Mouse (Mus musculus) forebrain, postnatal 0 days (tissue): ENCODE results near the gene Wdr27. TPM values are rescaled to one million over a fixed set of nuclear protein-coding genes. Genes with fewer than 3 reads are reported as not detected.
"Not testable (repeated sequence)": the region's sequence is repeated elsewhere in the genome, so short reads cannot be mapped to it uniquely, and the experiment has no call there.

Experiments used
- ATAC-seq: fragments of 200-750 bp; cut with Nextera tagmentation; 2 replicates; pipeline ENCODE4 v1.8.0; 2017; ENCODE audit warnings: mild to moderate bottlenecking, moderate library complexity
- DNase-seq: peaks from one replicate; pipeline ENCODE4 v3.0.0-alpha.2; 2015
- H3K27ac ChIP-seq: fragments of 300-500 bp; sonication (generic); 2 replicates; pipeline ENCODE4 v1.5.1; 2014; ENCODE audit warnings: low read depth, mild to moderate bottlenecking, antibody characterized with exemption, low read length, moderate library complexity, mixed read lengths
- H3K27me3 ChIP-seq: fragments of 300-500 bp; sonication (generic); 2 replicates; pipeline ENCODE4 v1.6.1; 2014; ENCODE audit warnings: mild to moderate bottlenecking, low read length, mixed read lengths; ENCODE audit not compliant: insufficient read depth
- H3K36me3 ChIP-seq: fragments of 300-500 bp; sonication (generic); 2 replicates; pipeline ENCODE4 v1.6.1; 2014; ENCODE audit warnings: mild to moderate bottlenecking, moderate library complexity; ENCODE audit not compliant: insufficient read depth
- H3K4me1 ChIP-seq: fragments of 300-500 bp; sonication (generic); 2 replicates; pipeline ENCODE4 v1.6.1; 2014; ENCODE audit warnings: antibody characterized with exemption; ENCODE audit not compliant: insufficient read depth
- H3K4me2 ChIP-seq: fragments of 300-500 bp; sonication (generic); 2 replicates; pipeline ENCODE4 v1.6.1; 2014; ENCODE audit warnings: low read depth, mild to moderate bottlenecking, moderate library complexity
- H3K4me3 ChIP-seq: fragments of 300-500 bp; sonication (generic); 2 replicates; pipeline ENCODE4 v1.5.1; 2014; ENCODE audit warnings: low read depth, low read length, mixed read lengths
- H3K9ac ChIP-seq: fragments of 300-500 bp; sonication (generic); 2 replicates; pipeline ENCODE4 v1.6.1; 2014; ENCODE audit warnings: mild to moderate bottlenecking
- H3K9me3 ChIP-seq: fragments of 300-500 bp; sonication (generic); 2 replicates; pipeline ENCODE4 v1.6.1; 2016; ENCODE audit warnings: low read length
- CTCF ChIP-seq: sonication (generic); IDR thresholded peaks from 2 replicates; pipeline ENCODE4 v1.5.1; 2016; ENCODE audit warnings: antibody characterized with exemption, control low read depth, low read depth
- WGBS: fragments of 180-500 bp; shearing (Covaris S2); extraction: QIAGEN DNeasy Blood & Tissue Kit; methylation state at CpG from one replicate; pipeline ENCODE4 v1.1.7; 2014; 5-methylcytosine and 5-hydroxymethylcytosine counted together
- polyA plus RNA-seq: library from polyadenylated mRNA; unstranded; fragments of >200 nt; fragmentation: Nextera tagmentation; extraction: Ambion mirVana; gene quantifications from 2 replicates; pipeline ENCODE4 v1.2.1, GENCODE M21; 2015
- total RNA-seq: library from RNA; depleted of rRNA; stranded (reverse); fragments of >200 nt; gene quantifications from 2 replicates; pipeline ENCODE4 v1.2.3, GENCODE M21; 2014

The Wdr27 gene
- total and polyA plus RNA-seq, 2 experiments from 2014 or later = 1.6 to 9.5 TPM

GRCm38 (mm10) chr17:14904637-14905265, 38.2 kb downstream of the Wdr27 start:
- no peak overlapping the region for H3K4me3 ChIP-seq

GRCm38 (mm10) chr17:14904206-14904605, 38.8 kb downstream of the Wdr27 start:
- no peak for TF ChIP-seq CTCF
- H3K9ac ChIP-seq = no peak overlapping the region
- no peaks in the 10 kb centered on the region for H3K4me1 ChIP-seq
- DNase-seq = no peak
- WGBS = 84% methylated on average over 6 of the region's 6 CpGs
- no peak overlapping the region for H3K27ac ChIP-seq
- no peak overlapping the region for H3K4me3 ChIP-seq
- ATAC-seq = no peak
- H3K27me3 ChIP-seq = no peaks in the 10 kb centered on the region; the same call in 1 of the 2 replicates
- no peaks in the 10 kb centered on the region for H3K9me3 ChIP-seq
- H3K36me3 ChIP-seq = no peaks in the 10 kb centered on the region
- H3K4me2 ChIP-seq = no peak overlapping the region

More at GRCm38 (mm10) chr17:14904637-14905265, 38.2 kb downstream of the Wdr27 start:
- H3K4me1 ChIP-seq = no peaks in the 10 kb centered on the region
- H3K9me3 ChIP-seq = no peaks in the 10 kb centered on the region
- peak; percentile 96 for TF ChIP-seq CTCF
- H3K36me3 ChIP-seq = no peaks in the 10 kb centered on the region
- H3K27ac ChIP-seq = no peak overlapping the region
- 52% methylated on average over 7 of the region's 7 CpGs for WGBS
- ATAC-seq (peak; percentile 78), DNase-seq (peak; percentile 95)
- no peak overlapping the region for H3K4me2 ChIP-seq
- H3K9ac ChIP-seq = no peak overlapping the region
- H3K27me3 ChIP-seq = no peaks in the 10 kb centered on the region; the same call in 1 of the 2 replicates

- no peak for ATAC-seq
- TF ChIP-seq CTCF = no peak
- no peaks in the 10 kb centered on the region for H3K36me3 ChIP-seq
- no peaks in the 10 kb centered on the region for H3K4me1 ChIP-seq
- no peak overlapping the region for H3K27ac ChIP-seq
- no peaks in the 10 kb centered on the region; the same call in 1 of the 2 replicates for H3K27me3 ChIP-seq
- H3K4me3 ChIP-seq = no peak overlapping the region
- H3K9ac ChIP-seq = no peak overlapping the region
- no peak for DNase-seq
- H3K9me3 ChIP-seq = no peaks in the 10 kb centered on the region
- no peak overlapping the region for H3K4me2 ChIP-seq
- 83% methylated on average over 3 of the region's 3 CpGs for WGBS
Observed at GRCm38 (mm10) chr17:14903212-14903611, 39.7 kb downstream of the Wdr27 start.

- Histone ChIP-seq H3K9me3 (no peaks in the 10 kb centered on the region), H3K36me3 (no peaks in the 10 kb centered on the region), H3K27ac (no peak overlapping the region), H3K9ac (no peak overlapping the region), H3K4me2 (no peak overlapping the region), H3K4me3 (no peak overlapping the region), H3K27me3 (no peaks in the 10 kb centered on the region; the same call in 1 of the 2 replicates), H3K4me1 (no peaks in the 10 kb centered on the region)
- TF ChIP-seq CTCF = no peak
- no peak for DNase-seq
- 89% methylated on average over 1 of the region's 1 CpGs for WGBS
- no peak for ATAC-seq
Observed at GRCm38 (mm10) chr17:14898972-14899371, 44.0 kb downstream of the Wdr27 start.

GRCm38 (mm10) chr17:14895058-14895457, 47.9 kb downstream of the Wdr27 start:
- not testable (repeated sequence) for H3K27ac ChIP-seq, H3K9ac ChIP-seq, DNase-seq, H3K4me2 ChIP-seq, H3K36me3 ChIP-seq, H3K4me1 ChIP-seq, H3K9me3 ChIP-seq, H3K4me3 ChIP-seq, H3K27me3 ChIP-seq, ATAC-seq

- Histone ChIP-seq H3K36me3 (no peaks in the 10 kb centered on the region), H3K4me3 (no peak overlapping the region), H3K4me2 (no peak overlapping the region), H3K9ac (no peak overlapping the region), H3K27ac (no peak overlapping the region), H3K4me1 (no peaks in the 10 kb centered on the region), H3K9me3 (no peaks in the 10 kb centered on the region), H3K27me3 (no peaks in the 10 kb centered on the region)
- no peak for TF ChIP-seq CTCF
- no peak for ATAC-seq
- no peak for DNase-seq
- 51% methylated on average over 2 of the region's 2 CpGs for WGBS
Observed at GRCm38 (mm10) chr17:14886933-14887332, 56.0 kb downstream of the Wdr27 start.

GRCm38 (mm10) chr17:14874656-14875204, 68.2 kb downstream of the Wdr27 start:
- Histone ChIP-seq H3K4me2 (no peak overlapping the region), H3K36me3 (no peaks in the 10 kb centered on the region), H3K27ac (no peak overlapping the region), H3K27me3 (no peaks in the 10 kb centered on the region), H3K9ac (no peak overlapping the region), H3K4me1 (no peaks in the 10 kb centered on the region), H3K4me3 (no peak overlapping the region), H3K9me3 (no peaks in the 10 kb centered on the region)
- WGBS = 81% methylated on average over 2 of the region's 2 CpGs
- TF ChIP-seq CTCF = no peak
- DNase-seq (no peak), ATAC-seq (no peak)
